ENCODE assay signal across 8 mouse cellular contexts in genomic region chr2:103084451-103084850, GRCm38 (mm10). TPM values are rescaled to one million over a fixed set of nuclear protein-coding genes. Genes with fewer than 3 reads are reported as not detected.
DNase-seq lines count a peak whose midpoint lies in the region.

No protein-coding gene starts in this region.

- DNase-seq in cerebellum, adult 8-10 months = peak; percentile 27
- DNase-seq in cerebellum, adult 9-11 months = no peak
- peak; percentile 18 to 24 for DNase-seq in layer of hippocampus, postnatal 10 days (ENCODE audit: low spot score in 2 of 2)
- no peak for DNase-seq in layer of hippocampus, adult 9-11 months
- DNase-seq in B cell, adult 2 months = peak; percentile 39 to 54
- peak; percentile 11 for DNase-seq in embryo, embryonic 11.5 days (ENCODE audit: low read depth, low spot score)
- DNase-seq in ovary, postnatal 36 days (ENCODE audit: low spot score) = no peak
- no peak for DNase-seq in T-cell, adult 2 months (ENCODE audit: low spot score)

RNA-seq across cellular contexts. Expression of gene Apip, which starts 11.0 kb away (rescaled TPM):
- 10 to 100 TPM; 24.5 to 28.1 TPM for total RNA-seq in layer of hippocampus, postnatal 10 days (2021)

RNA-seq across cellular contexts. Expression of gene Pdhx, which starts 11.1 kb away (rescaled TPM):
- 10 to 100 TPM; 65.8 to 73.4 TPM for total RNA-seq in layer of hippocampus, postnatal 10 days (2021)

Comparison
In these comparisons a context has a peak if more than half of its experiments do, and no peak if none do; other contexts are left out.
1. DNase-seq: peak in cerebellum, adult 8-10 months (single experiment), layer of hippocampus, postnatal 10 days (2 of 2), B cell, adult 2 months (2 of 2) and embryo, embryonic 11.5 days (single experiment); none in cerebellum, adult 9-11 months (single experiment), layer of hippocampus, adult 9-11 months (single experiment), ovary, postnatal 36 days (single experiment) and T-cell, adult 2 months (single experiment).